Mouse (Mus musculus) C2C12 (cell line): Measurements from ENCODE around the gene Slc20a1.

Source experiments
- CTCF ChIP-seq: IDR thresholded peaks from one replicate; pipeline ENCODE4 v1.5.1; 2011; ENCODE audit not compliant: control insufficient read depth, insufficient read depth, insufficient read length
- FOSL1 ChIP-seq: IDR thresholded peaks from one replicate; pipeline ENCODE4 v1.8.0; 2011; ENCODE audit warnings: mild to moderate bottlenecking, low read length; ENCODE audit not compliant: poor library complexity, insufficient read depth, severe bottlenecking
- MYOD1 ChIP-seq: IDR thresholded peaks from one replicate; pipeline ENCODE4 v1.6.1; 2011; ENCODE audit warnings: low read depth; ENCODE audit not compliant: control insufficient read depth, insufficient read length
- MYOG ChIP-seq: IDR thresholded peaks from one replicate; pipeline ENCODE4 v1.6.1; 2011; ENCODE audit not compliant: control insufficient read depth, insufficient read length; ENCODE audit errors: extremely low read depth
- USF1 ChIP-seq: IDR thresholded peaks from one replicate; pipeline ENCODE4 v1.6.1; 2011; ENCODE audit warnings: low read depth, mild to moderate bottlenecking, control low read depth, moderate library complexity

GRCm38 (mm10) chr2:129241845-129242833 is 43.6 kb downstream of the Slc20a1 start:
- TF ChIP-seq CTCF (no peak), FOSL1 (no peak), MYOD1 (no peak), USF1 (peak; percentile 34), MYOG (no peak)
